Mouse (Mus musculus) liver, adult 2 months (tissue): ENCODE results near the gene Ly9. TPM values are rescaled to one million over a fixed set of nuclear protein-coding genes. Genes with fewer than 3 reads are reported as not detected.

Experiments
- DNase-seq: peaks from one replicate; pipeline ENCODE4 v3.0.0-alpha.2; 2011; ENCODE audit warnings: low read depth, low spot score; ENCODE audit errors: extremely low read depth
- H3K27ac ChIP-seq: fragments of 200-500 bp; replicated peaks from 2 replicates; pipeline ENCODE4 v1.5.1; 2012; ENCODE audit warnings: low read depth, mild to moderate bottlenecking, control low read depth, inconsistent platforms, low read length; ENCODE audit not compliant: insufficient read depth
- H3K27me3 ChIP-seq: fragments of 200-500 bp; 2 replicates; pipeline ENCODE4 v1.6.1; 2012; ENCODE audit warnings: mild to moderate bottlenecking, moderate library complexity, low read length, inconsistent platforms; ENCODE audit not compliant: control insufficient read depth, insufficient read depth
- H3K36me3 ChIP-seq: fragments of 200-500 bp; 2 replicates; pipeline ENCODE4 v1.6.1; 2012; ENCODE audit warnings: low read length, inconsistent platforms; ENCODE audit not compliant: control insufficient read depth, insufficient read depth
- H3K4me1 ChIP-seq: fragments of 200-500 bp; 2 replicates; pipeline ENCODE4 v1.6.1; 2011; ENCODE audit warnings: low read length; ENCODE audit not compliant: control insufficient read depth, insufficient read depth
- H3K4me3 ChIP-seq: fragments of 200-500 bp; 2 replicates; pipeline ENCODE4 v1.5.1; 2011; ENCODE audit warnings: low read depth, mild to moderate bottlenecking, control low read depth, low read length, moderate library complexity; ENCODE audit not compliant: insufficient read depth
- H3K79me2 ChIP-seq: fragments of 200-500 bp; 2 replicates; pipeline ENCODE4 v1.6.1; 2012; ENCODE audit warnings: inconsistent platforms, mild to moderate bottlenecking, low read length, moderate library complexity; ENCODE audit not compliant: control insufficient read depth, insufficient read depth
- H3K9ac ChIP-seq: fragments of 200-500 bp; 2 replicates; pipeline ENCODE4 v1.6.1; 2012; ENCODE audit warnings: low read depth, mild to moderate bottlenecking, control low read depth, inconsistent platforms, low read length
- CTCF ChIP-seq: fragments of 200-500 bp; IDR thresholded peaks from 2 replicates; pipeline ENCODE4 v1.5.1; 2011; ENCODE audit warnings: low read depth, low read length, control low read depth
- POLR2A ChIP-seq: fragments of 200-500 bp; IDR thresholded peaks from 2 replicates; pipeline ENCODE4 v1.6.1; 2011; ENCODE audit warnings: low read length, control low read depth; ENCODE audit not compliant: insufficient read depth; ENCODE audit errors: extremely low read depth
- WGBS: fragments of 180-500 bp; shearing (Covaris S2); methylation state at CpG from one replicate; pipeline ENCODE4 v1.1.7; 2018; 5-methylcytosine and 5-hydroxymethylcytosine counted together
- polyA plus RNA-seq: library from polyadenylated mRNA; depleted of rRNA; stranded (reverse); fragments of >200 nt; gene quantifications from 2 replicates; pipeline ENCODE4 v1.2.3, GENCODE M21; 2012; rRNA removed
- total RNA-seq: library from RNA; depleted of rRNA; stranded (reverse); fragments of >200 nt; gene quantifications from 2 replicates; pipeline ENCODE4 v1.2.3, GENCODE M21; 2014; rRNA removed

Gene Ly9
- total RNA-seq (1.7 and 1.8 TPM in 2 replicates), polyA plus RNA-seq (0.60 and 1.0 TPM in 2 replicates)

DNA sequence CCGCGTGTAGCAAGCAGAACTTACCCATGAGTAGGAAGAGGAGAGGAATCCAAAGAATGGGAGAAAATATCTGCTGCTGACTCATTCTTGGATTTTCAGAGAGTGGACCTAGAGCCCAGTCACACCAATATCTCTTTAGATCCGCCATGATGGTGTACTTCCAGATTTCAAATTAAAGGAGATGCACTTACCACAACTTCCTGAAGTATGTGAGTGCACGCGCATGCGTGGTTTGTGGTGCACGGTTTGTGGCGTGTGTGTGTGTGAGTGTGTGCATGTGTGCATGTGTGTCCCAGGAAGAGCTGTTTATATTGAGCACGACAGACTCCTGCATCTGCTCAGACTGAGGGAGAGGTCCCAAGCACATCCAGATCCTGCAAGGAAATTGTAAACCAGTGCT lies at the start of gene Ly9:
Ly9 (minus strand) TSS at position 235 of the 400 bp plus-strand sequence.
- H3K27me3 ChIP-seq, result no peaks in the 10 kb centered on the region
- 84% methylated on average over 9 of the region's 9 CpGs for WGBS
- H3K27ac ChIP-seq, result no peak within 1 kb of the TSS
- no peak within 1 kb of the TSS for H3K9ac ChIP-seq
- no peaks in the 10 kb centered on the region for H3K4me1 ChIP-seq
- H3K4me3 ChIP-seq, result peak within 1 kb of the TSS; percentile 33
- H3K79me2 ChIP-seq, result no peaks in the 10 kb centered on the region
- DNase-seq, result peak; percentile 21
- TF ChIP-seq CTCF (no peak), POLR2A (no peak)
- H3K36me3 ChIP-seq, result no peaks in the 10 kb centered on the region

DNA sequence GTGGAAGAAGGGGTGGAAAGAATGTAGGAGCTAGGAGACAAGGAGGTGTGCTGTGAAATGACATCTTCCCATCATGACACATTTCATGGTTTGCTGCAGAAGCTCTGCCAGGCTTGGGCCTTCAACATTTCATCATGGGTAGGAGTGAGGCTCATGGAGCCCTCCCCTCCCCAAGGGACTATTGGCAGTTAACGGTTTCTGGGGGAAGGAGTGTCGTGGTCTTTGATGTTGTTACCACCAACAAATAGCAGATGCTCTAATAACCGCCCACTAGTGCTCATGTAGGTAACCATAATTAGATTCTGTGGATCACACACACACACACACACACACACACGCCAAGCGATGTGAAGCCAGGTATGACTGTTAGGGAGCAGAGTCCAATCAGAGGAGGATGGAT lies 45.5 kb upstream of the Ly9 start, which contains the start of gene Slamf7:
Slamf7 (minus strand) TSS at position 302 of the 400 bp plus-strand sequence.
- Histone ChIP-seq H3K4me1 (no peaks in the 10 kb centered on the region), H3K4me3 (no peak within 1 kb of the TSS), H3K36me3 (no peaks in the 10 kb centered on the region), H3K9ac (no peak within 1 kb of the TSS), H3K27ac (no peak within 1 kb of the TSS), H3K79me2 (no peaks in the 10 kb centered on the region), H3K27me3 (no peaks in the 10 kb centered on the region; the same call in 1 of the 2 replicates)
- TF ChIP-seq POLR2A (no peak), CTCF (no peak)
- DNase-seq, result no peak
- 89% methylated on average over 5 of the region's 5 CpGs for WGBS

DNA sequence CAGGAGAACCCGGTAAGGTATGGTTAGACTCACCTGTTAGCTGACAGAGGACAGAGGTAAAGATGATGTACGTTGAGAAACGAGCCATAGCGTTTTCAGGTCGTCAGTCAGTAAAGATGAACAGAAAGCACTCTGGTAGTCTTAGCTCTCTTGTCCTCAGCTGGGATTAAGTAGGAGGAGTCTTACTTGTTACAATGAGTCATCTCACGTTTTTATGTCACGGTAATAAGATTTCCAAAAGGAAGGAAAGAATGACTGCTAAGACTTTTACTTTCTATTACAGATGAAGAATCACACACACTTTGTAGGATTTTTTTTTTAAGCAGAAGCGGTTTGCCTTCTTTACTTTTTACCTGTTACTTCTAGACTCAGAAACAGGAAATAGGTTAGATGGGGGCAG lies 41.6 kb upstream of the Ly9 start:
- Histone ChIP-seq H3K27me3 (no peaks in the 10 kb centered on the region), H3K27ac (no peak overlapping the region), H3K36me3 (no peaks in the 10 kb centered on the region), H3K9ac (no peak overlapping the region), H3K79me2 (no peaks in the 10 kb centered on the region), H3K4me3 (no peak overlapping the region), H3K4me1 (no peaks in the 10 kb centered on the region)
- TF ChIP-seq POLR2A, result no peak
- no peak for TF ChIP-seq CTCF
- DNase-seq, result no peak
- WGBS, result 74% methylated on average over 8 of the region's 8 CpGs

DNA sequence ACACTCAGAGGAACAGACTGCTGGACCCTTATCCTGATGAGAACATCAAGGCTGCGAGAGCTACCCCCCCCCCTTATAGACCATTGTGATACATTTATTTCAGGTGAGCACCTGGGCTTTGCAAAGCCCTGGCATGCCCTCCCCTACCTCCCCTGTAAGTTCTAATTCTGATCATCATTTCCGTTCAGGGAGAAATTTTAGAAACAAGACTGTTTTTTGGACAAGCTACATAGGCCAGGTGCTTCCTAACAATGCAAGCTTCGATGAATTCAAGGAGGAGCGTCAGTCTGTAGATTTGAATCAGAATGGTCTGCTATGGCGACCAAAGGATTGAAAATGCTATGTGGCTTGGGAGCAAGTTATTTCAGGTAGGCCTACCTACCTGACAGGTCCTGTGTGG lies 40.5 kb upstream of the Ly9 start:
- WGBS, result 79% methylated on average over 5 of the region's 5 CpGs
- no peak for TF ChIP-seq POLR2A
- TF ChIP-seq CTCF, result no peak
- H3K4me3 ChIP-seq, result no peak overlapping the region

DNA sequence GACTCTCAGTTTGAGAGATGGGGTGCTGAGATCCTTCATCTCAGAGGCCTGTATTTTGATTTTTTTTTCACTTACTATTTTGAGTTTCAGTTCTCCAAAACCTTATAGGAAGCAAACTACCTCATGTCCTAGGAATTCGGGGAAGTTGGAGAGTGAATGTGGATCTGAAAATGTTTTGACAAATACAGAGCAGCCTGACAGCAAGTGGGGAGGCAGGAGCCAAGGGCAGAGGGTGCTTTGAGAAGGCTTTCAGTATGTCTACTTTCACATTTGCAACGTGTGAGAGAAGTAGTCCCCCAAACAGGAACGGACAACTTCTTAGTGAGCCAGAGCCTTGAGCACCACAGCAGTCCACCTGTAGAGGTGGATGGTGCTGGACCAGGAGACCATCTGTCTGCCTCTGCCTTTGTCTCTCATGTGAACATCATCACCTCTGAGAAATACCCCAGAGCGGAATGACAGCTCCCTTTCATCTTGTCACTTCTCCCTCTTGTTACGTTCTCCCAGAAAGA lies 39.3 kb upstream of the Ly9 start:
- H3K27me3 ChIP-seq, result no peaks in the 10 kb centered on the region
- WGBS, result 56% methylated on average over 5 of the region's 5 CpGs
- H3K4me3 ChIP-seq, result no peak overlapping the region
- no peaks in the 10 kb centered on the region for H3K79me2 ChIP-seq
- peak overlapping the region; percentile 4; the same call in 1 of the 2 replicates for H3K27ac ChIP-seq
- no peaks in the 10 kb centered on the region for H3K4me1 ChIP-seq
- peak; percentile 29 for DNase-seq
- no peak overlapping the region for H3K9ac ChIP-seq
- TF ChIP-seq CTCF (no peak), POLR2A (no peak)
- H3K36me3 ChIP-seq, result no peaks in the 10 kb centered on the region

More for the DNA sequence above, 40.5 kb upstream of the Ly9 start:
- no peak overlapping the region for H3K9ac ChIP-seq
- H3K4me1 ChIP-seq, result no peaks in the 10 kb centered on the region
- no peak for DNase-seq
- no peaks in the 10 kb centered on the region for H3K27me3 ChIP-seq
- no peak overlapping the region for H3K27ac ChIP-seq
- no peaks in the 10 kb centered on the region for H3K79me2 ChIP-seq
- H3K36me3 ChIP-seq, result no peaks in the 10 kb centered on the region

DNA sequence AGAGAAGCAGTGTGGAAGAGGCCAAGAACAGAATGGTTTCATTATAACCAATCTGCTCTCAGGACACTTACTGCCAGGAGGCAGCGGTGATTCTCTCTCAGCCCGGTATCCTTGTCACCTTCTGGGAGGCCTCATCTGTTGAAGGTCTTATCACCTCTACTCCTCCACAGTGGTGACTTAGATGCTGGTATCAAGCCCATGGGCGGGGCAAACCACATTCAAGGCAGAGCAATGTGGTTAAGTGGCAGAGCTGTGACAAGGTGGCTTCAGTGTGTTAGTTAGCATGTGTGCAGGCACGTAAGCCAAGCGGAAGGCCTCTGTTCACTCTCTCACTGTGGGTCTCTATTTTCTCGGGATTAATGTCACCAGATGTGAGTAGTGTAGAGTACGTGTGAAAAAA lies 36.4 kb upstream of the Ly9 start:
- Histone ChIP-seq H3K27me3 (no peaks in the 10 kb centered on the region), H3K4me1 (no peaks in the 10 kb centered on the region), H3K4me3 (no peak overlapping the region), H3K79me2 (no peaks in the 10 kb centered on the region), H3K27ac (no peak overlapping the region), H3K9ac (no peak overlapping the region), H3K36me3 (no peaks in the 10 kb centered on the region)
- no peak for TF ChIP-seq CTCF
- TF ChIP-seq POLR2A, result no peak
- WGBS, result 72% methylated on average over 7 of the region's 7 CpGs
- DNase-seq, result no peak
